Mouse (Mus musculus): ENCODE measurements around the gene Magi1.
A peak's percentile ranks its signal among the peaks of the same experiment; 100 is the strongest.

Magi1 gene

DNA sequence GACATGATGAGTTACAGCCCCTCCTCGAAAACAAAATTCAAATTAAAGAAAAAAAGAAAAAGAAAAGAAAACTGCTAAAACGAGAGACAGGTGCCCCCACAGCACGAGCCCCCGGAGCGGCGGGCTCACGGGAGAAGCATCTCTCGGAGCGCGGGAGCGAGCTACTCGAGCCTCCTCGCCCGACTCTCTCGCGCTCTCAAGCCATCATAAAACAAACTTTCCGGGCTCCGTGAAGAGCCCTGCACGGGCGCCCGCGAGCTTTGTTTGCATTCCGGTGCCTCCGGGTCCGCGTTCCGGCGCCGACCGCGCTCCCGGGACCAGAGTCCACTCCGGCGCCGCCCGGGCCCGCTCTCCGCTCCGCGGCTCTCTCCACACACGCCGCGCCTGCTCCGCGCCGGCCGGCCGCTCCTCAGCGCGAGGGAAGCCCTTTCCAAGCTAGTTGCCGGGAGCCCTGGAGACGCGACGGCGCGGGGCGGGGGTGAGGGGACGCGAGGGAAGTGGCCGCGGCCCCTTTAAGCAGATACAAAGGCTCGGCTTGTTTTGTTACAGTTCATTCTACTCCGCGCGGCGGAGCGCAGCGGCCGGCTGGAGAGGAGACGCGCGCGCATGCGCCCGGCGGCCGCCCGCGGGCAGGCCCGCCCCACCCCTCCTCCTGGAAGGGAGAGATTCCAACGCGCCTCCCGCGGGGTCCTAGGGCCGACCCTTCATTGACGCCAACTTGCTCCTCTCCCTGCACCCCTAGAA, at the start of gene Magi1:
Gene Magi1, minus strand, starts transcription at position 600 of the 744 bp plus-strand sequence.
- peak; percentile 79 for DNase-seq (ENCODE audit: low read depth, low spot score)

DNA sequence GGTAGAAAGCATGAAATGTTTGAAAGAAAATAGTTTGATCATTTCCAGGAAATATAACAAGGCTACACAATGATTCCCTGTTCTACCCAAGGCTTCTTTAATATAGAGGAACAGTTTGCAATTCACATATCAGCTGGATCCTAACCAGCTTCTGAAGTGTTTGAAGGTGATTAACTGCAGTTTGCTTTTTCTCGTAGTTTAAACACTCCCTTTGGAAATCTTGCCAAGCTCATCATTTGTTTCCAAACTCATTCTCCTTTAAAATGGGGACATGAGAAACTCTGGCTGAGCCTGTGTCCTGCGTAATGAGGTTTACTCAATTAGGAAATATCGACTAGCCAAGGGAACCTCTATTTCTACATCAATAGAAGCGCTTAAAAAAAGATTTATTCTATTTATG, 43.4 kb upstream of the Magi1 start:
- no peak for DNase-seq (ENCODE audit: low read depth, low spot score)

DNA sequence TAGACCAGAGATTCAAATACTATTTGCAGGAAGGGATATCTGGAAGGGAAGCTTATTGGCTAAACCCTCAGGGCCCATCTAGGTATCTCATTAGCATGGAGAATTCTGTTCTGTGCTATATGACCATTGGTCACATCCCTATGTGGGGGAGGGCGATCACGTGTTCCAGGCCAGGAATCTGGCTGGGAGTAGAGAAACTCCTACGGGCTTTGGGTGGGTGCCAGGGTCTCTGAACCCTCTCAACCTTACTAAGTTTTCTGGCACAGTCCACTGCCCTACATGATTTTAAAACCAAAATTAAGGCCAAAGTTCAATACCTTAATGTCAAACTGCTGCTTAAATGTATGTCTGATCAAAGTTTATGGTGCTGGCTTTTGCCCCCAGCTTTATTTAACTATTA, 33.2 kb upstream of the Magi1 start:
- DNase-seq (ENCODE audit: low read depth, low spot score): no peak

DNA sequence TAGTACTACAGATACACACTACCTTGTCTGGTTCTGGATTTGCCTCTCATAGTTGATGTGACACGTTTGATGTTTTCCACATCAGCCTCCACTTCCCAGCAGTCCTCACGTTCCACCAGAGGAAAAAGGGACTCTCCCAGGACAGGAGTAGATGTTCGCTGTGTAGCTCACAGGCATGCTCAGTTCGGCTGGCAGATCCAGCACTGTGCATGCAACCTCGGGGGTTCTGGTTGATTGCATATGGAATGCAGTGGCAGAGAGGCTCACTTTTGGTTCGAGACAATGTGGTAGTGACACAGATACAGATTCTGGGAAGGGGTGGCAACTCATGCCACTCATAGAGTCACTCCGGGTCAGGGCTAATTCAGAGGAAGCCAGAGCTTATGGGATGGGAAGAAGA, 28.6 kb upstream of the Magi1 start:
- no peak for DNase-seq (ENCODE audit: low read depth, low spot score)

DNA sequence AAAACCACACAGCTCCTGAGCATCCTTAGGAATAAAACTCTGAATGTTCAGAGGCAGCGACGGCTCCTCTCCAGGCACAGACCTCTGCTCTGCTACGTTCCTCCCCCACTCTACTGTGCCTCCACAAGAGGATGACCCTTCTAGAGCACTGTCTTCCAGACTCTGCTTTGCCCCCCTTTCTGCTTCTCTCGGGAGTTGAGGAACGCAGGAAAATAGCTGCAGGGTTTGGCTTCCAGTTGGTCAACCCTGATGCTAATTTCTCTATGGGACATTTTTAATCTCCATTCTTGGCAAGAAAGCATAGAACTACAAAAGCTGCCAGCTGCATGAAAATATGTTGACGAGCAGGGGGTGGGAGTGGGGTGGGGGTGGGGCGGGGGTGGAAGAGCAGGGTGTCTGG, 24.8 kb upstream of the Magi1 start:
- no peak for DNase-seq (ENCODE audit: low read depth, low spot score)

DNA sequence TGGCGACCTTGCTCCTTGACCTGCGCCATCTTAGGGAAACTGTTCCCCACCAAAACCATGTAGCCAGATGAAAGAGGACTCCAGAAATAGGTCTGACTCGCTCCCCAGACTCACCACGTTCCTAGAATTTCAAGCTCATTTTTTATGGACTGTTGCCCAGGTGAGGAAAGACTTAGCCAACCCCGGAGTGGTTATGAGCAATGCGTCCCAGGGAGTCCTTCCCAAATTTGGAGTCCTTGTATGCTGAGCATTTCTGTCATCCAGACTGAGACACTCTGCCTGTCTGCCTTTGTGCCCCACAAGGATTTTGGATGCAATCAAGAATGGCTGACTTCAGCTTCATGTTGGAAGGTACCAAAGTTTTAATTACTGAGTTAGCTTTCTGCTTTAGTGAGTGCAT, 19.8 kb upstream of the Magi1 start:
- no peak for DNase-seq (ENCODE audit: low read depth, low spot score)

DNA sequence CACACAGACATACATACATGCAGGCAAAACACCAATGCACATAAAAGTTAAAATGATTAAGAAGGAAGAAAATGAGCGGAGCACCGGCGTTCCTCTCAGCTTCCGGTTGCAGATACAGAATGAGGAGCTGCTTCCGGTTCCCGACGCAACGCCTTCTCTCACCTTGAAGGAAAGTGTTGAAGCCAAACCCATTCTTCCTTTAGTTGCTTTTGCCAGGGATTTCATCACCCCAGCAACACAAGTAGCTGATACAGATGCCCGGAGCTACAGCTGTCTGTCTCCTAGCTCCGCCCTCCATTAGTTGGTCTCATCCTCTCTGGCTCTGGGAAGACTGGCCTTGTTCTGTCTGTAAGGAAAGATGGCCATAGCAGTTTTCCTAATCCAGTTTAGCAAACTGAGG, 18.1 kb upstream of the Magi1 start:
- DNase-seq (ENCODE audit: low read depth, low spot score): no peak

DNA sequence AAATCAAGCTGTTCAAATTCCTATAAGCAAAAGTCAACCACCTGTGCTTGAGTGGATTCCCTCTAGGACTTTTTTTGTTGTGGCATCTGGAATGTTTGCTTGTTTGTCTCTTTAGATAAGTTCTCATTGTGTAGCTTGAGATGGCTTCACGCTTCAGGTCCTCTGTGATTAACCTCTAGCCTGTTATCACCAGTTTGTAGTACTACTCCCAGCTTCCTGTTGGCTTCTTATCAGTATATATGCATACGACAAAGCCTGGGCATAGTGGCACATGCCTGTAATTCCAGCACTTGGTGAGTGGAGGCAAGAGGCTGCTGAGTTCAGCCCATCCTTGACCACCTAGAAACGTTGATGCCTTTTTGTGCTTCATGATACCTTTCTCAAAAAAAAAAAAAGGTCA, 16.8 kb upstream of the Magi1 start:
- no peak for DNase-seq (ENCODE audit: low read depth, low spot score)

DNA sequence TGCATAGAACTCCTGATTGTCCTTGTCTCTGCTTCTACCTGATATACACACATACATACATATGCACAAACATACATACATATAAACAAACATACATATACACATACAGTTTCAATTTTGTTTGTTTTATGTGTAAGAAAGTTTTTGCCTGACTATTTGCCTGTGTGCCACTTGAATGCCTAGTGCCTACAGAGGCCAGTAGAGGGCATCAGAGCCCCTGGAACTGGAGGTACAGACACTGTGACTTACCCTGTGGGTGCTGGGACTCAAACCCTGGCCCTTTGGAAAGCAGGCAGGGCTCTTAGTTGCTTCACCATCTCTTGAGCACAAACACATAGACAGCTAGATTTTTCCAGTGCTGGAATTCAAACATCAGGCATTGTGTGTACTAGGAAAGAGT, 3.7 kb upstream of the Magi1 start:
- no peak for DNase-seq (ENCODE audit: low read depth, low spot score)

DNA sequence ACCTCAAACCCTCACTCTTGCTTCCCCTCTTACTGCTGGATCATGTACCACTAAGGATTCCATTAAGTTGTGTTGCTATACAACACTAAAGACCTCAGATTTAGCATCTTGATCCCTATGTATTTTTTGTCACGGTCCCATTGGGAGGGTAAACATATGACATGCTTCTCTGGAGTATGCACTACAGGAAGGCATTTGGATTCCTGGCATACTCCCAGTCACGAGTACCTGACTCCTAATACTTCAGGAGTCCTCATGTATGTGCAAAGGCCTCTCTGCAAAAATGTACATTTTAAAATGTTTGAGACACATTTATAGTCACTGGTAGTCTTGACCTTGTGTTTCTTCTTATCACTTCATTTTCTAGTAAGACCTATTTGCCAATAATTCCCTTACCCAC, 2.8 kb upstream of the Magi1 start:
- no peak for DNase-seq (ENCODE audit: low read depth, low spot score)

DNA sequence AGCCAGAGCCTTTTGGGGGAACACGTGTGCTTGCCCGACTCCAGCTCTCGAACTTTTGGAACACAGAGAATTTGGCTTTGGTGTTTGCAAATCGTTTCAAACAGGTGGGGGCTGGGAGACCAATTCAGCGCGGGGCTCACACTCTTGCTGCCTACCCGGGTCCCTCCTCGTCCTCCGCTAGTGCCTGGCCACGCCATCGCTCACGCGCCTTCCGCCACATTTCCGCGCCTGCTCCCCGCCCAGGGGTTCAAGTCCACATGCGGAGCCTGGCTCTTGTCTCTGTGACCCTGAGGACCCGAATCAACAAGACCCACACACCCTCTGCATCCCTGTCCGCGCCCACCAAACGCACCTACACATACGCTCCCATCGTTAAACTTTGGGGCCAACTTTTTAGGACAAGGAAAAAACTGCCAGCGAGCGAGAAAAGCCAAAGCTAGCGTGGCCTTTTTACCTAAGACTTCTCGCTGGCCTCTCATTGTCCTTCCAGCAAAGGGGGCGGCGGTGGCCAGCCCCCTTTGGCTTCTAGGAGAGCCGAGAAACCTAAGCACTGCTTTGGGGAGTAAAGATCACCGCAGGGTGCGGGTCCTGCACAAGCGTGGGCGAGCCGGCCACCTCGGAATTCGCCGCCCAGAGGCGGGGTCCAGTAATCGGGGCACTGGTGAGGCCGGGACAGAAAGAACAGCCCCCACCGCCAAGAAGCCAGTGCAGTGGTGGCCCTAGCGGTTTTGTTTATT, 540 bp upstream of the Magi1 start:
- no peak for DNase-seq (ENCODE audit: low read depth, low spot score)

DNA sequence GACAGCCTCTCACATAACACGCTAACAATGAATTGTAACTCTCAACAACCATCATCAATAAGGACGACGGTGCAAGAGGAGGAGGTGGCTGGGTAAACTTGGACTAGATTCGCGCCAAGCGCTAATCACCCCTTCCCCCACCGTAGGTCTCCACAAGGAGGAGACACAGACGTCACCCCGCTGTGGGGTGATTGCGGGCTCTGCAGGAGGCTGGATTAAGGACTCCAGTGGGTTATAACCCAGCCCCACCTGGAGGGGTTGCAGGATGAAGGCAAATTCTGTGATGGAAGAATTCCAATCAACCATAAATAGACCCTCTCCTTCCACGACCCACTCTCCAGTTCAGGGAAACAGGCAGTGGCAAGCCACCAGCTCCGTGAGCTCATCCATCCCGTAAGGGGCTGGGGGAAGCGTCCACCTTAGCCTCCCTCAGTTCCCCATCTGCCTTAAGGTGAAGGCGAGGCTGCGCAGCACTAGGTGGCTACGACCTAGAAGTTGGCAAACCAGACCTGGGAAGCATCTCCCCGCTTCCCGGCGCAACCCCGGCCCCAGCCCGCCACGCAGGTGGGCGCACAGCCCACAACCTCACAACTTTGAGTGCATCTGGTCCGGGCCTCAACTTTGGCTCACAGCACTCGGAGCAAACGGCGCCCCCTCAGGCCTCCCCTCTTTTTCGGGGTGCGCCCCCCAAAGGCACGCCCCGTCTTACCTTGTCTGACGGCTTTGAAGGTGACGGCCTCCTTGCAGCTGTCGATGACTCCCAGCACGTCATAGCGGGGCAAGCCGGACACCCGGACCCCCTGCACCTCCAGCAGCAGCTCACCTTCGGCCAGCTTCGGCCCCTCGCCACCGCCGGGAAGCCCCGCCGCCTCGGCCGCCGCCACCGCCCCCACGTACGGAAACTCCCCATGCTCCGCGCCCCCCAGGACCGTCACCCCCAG, 1.1 kb downstream of the Magi1 start:
- DNase-seq (ENCODE audit: low read depth, low spot score): no peak

DNA sequence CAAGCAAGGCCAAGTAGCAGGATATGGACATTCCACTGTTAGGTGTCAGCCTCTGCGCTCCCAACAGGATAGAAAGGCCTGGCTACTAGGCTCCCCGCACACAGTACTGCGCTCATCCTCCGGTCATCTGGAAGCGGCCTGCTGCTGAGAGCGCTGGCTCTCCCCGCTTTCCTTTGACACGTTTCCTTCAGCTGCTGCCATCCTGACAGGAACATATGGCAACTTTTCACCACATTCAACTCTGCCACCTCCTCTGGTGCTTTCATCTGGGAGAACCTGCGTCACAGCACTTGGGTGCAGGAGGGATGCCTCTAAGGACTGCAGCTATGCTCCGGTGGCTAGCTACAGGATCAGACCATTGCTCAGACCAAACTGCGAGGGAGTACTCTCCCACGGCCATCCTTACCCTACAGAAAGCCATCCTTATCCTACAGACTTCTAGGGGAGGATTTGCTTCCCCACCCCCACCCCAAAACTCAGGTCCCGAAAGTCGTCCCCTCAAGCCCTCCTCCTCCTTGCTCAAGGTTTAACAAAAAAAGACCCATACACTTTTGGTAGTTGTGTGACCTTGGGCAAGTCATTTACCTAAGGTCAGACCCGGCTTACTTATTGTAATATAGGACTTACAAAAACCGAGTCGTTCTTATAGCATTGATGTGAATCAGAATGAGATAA, 2.0 kb downstream of the Magi1 start:
- no peak for DNase-seq (ENCODE audit: low read depth, low spot score)

DNA sequence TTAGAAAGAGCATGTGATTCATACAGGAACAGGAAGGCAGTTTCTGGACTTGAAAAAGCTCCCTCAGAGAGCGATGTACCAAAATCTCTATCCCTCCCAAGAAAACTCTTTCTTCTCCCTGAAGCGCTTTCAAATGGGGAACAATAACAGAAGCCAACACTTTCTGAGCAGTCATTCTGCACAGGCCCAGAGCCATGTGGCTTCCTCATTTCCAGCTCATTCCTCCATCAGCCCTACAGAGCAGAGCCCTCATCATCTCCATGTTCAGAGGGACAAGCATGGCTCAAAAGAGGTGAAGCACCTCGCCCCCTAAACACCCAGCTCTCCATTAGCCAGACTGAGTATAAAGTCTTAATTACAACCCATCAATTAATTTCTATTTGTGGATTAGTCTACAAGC, 9.8 kb downstream of the Magi1 start:
- DNase-seq (ENCODE audit: low read depth, low spot score): no peak

DNA sequence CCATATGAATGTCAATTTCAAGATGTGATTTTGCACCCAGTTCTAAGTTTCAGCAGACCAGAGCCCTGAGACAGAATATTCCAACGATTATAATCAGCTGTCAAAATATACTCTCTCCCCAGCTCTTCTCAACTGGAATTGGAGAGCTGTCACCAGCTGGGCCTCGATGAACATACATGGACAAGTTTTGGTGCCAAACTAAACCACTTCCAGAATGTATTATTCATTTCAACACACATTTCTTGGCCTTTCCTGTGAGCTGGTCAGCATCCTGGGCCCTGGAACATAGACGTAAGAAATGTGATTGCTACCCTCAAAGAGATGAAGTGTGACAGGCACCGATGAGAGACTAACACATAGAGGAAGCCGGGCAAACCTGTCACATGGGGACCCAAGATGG, 13.7 kb downstream of the Magi1 start:
- DNase-seq (ENCODE audit: low read depth, low spot score): no peak

DNA sequence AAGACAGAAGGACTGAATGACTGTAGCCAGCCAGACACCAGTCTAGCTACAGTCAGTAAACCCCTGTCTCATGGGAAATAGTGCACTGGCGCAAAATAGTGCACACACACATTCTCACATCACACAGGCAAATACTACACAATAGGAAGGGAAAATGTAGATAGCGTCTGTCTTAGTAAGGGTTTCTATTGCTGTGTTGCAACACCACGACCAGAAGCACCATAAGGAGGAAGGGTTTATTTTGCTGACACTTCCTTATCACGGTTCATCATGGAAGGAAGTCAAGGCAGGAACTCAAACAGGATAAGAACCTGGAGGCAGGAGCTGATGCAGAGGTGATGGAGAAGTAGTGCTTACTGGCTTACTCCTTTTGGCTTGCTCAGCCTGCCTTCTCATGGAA, 14.5 kb downstream of the Magi1 start:
- no peak for DNase-seq (ENCODE audit: low read depth, low spot score)

DNA sequence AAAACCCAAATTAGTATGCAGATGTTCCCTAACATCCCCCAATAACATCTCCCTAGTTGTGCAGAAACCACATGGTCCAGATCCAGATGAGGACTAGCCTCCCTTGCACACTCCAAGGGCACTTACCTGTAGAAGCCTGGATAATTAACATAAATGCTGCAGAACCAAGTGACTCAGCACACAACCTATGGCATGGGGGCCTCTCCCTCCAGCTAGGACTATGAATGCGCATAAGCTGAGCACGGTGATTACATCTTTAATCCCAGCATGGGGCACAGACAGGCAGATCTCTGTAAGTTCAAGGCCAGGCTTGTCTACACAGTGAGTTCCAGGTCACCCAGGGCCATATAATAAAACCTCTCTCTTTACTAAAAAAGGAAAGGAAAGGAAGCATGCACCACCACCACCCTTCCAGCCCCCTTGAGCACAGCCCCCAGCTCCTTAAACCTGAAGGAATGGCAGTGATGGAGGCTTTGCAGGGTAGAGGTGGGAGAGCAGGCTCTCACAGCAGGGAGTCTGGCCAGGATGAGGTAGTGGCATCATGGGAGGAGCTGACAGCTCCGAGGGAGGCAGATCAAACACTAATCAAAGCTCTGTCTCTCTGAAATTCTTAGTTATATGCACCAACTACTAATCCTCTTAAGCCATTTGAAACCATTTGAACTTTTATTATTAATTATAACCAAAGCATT, 18.3 kb downstream of the Magi1 start:
- DNase-seq (ENCODE audit: low read depth, low spot score): no peak

DNA sequence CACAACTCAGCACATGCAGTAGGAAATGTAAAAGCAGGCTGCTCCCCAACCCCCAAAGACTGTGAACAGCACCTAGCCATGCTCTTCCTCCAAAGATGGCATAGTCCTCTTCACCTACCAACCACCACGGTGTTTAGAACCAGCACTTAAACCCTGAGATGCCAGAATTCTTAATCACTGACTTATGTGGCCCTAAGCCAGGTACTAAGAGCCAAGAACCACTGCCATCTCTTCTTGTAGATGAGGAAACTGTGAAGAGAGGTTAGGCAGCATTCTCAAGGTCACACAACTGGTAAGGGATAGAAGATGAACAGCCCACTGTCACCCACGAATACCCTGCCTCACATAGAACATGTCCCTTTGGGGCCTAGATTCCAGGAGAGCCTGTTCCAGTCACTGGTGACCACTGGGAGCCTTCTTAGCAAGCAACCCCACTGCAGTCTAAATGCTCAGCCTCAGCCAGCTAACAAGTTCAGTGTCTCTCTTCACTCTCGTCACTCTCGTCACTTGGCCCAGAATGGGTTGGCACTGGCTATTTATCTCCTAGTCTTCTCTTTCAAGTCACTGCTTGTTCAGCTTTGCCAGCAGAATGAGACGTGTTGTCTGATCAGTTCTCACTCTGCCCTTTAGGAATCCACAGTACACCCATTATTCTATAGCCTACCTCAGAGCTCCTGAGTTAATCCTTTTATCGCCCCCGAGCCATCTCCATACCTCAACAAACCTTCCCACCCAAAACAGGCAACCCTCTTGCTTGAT, 19.4 kb downstream of the Magi1 start:
- DNase-seq (ENCODE audit: low read depth, low spot score): no peak

DNA sequence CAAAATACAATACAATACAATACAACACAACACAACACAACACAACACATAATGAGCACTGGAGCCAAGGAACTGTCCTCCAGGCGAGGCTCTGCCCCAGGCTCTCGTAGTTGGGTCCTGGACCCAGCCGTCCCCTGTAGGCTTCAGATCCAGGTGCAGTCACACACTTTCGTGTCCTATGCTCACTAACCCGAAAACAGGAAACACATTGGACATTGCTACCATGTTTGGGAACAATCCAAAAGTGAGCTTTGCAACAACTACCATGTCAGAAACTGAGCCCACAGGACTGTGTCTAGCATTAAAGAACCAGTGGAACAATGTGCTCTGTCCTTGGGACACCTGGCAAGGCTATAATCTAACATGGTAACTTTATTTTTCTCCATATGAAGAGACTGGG, 22.9 kb downstream of the Magi1 start:
- no peak for DNase-seq (ENCODE audit: low read depth, low spot score)

DNA sequence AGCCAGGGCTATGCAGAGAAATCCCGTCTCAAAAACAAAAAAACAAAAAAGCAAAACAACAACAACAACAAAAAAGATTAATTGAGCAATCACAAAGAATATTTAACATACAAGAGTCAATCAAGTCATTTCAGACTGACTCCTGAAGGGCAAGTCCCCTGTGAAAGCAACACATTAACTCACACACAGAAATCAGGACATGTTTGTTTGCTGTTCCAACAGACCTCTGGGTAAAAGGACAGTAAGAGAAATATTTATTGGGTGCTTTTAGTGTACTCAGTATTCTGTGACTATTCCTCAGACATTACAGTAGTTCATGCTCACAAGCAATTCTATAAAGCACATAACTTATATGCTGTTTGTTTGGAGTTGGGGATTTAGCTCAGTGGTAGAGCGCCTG, 23.7 kb downstream of the Magi1 start:
- no peak for DNase-seq (ENCODE audit: low read depth, low spot score)

DNA sequence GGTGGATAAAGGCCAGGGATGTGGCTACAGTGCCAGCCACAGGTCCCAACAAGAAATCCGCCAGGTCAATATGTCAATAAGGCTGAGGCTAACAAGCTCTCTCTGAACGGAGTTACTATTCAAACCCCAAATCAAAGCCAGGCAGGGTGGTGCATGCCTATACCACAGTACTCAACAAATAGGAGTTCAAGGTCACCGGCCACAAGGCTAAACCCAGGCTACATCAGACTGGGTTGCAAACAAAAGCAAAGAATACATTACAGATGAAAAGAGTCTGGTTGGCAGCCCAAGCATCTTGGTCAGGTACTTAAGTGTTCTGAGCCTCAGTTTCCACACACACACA, 25.9 kb downstream of the Magi1 start:
- no peak for DNase-seq (ENCODE audit: low read depth, low spot score)
